Mouse (Mus musculus): ENCODE data around the gene Clspn.

Clspn gene

GRCm38 (mm10) chr4:126636330-126636729 is 79.6 kb downstream of the Clspn start:
- DNase-seq (ENCODE audit: low read depth, low spot score) = no peak

- no peak for DNase-seq (ENCODE audit: low read depth, low spot score)
These were observed 80.7 kb downstream of the Clspn start for GRCm38 (mm10) chr4:126637446-126637845.

DNA sequence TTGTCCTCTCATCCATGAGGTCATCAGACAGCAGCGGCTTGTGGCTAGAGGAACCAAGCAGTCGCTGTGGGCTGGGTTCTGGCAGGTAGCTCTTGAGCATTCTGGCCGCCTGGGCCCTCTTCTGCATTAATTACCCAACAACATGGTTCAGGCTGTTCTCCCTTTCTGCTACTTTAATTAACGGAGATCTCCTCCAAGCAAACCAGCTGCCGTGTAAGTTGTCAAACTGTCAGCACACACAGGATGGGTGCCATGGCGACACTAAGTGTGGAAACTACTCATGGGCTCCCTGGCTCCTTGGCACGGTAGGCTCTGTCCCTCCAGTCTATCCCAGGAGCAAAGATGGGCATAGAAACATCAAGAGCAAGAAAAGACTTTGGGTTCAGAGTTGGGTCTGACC is 82.6 kb downstream of the Clspn start:
- no peak for DNase-seq (ENCODE audit: low read depth, low spot score)

DNA sequence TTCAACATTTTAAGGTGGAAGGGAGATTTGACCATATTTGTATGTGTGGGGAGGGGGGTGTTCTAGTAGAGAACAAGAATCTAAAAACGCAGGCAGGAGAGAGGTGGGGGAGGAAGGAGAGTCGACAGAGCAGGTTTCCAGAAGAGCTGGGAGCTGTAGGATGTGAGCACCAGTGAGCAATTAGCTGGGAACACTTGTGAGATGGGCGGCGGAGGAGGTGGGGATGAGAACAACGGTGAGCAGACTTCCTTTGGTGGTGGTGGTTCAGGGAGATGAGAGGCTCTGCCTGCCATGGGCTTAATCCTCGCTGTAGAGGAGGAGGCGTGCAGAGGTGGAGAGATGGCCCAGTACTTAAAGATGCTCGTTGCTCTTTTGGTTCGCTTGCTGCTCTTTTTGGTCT is 85.2 kb downstream of the Clspn start:
- DNase-seq (ENCODE audit: low read depth, low spot score) = no peak

All from ES-CJ7 (cell line).